Mouse (Mus musculus): ENCODE measurements around the gene Scamp5.

- TF ChIP-seq CTCF (IDR thresholded peaks at IDR 0.05) (no peak), EP300 (IDR thresholded peaks at IDR 0.05) (no peak)
These were observed 30.7 kb upstream of the Scamp5 start for GRCm38 (mm10) chr9:57498536-57498935.

All from lung, postnatal 0 days (tissue).